Mouse (Mus musculus) 3T3-L1 (cell line): ENCODE data around the gene Abi1.
"Not testable (repeated sequence)": the region's sequence is repeated elsewhere in the genome, so short reads cannot be mapped to it uniquely, and the experiment has no call there.

Source experiments
- DNase-seq: peaks from one replicate; pipeline ENCODE4 v3.0.0-alpha.2; 2015; ENCODE audit warnings: low read depth, low spot score

Gene Abi1

DNA sequence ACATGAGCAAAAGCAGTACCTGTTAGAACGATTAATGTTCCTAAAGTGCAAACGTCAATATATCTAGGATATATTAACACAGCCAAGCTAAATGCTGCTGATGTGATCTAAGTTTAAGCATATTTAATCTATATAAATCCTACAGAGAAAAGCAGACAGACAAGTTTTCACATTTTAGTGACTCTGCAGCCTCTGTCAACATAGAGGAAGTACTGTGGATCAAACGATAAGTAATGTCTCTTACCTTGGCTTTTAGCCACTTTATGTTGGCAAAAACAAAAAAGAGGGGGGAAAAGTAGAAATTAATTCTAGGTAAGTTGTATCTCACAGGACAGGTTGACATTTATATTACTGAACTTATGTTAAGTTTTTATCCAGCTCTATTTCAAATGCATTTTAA is 77.1 kb downstream of the Abi1 start:
- DNase-seq = no peak

DNA sequence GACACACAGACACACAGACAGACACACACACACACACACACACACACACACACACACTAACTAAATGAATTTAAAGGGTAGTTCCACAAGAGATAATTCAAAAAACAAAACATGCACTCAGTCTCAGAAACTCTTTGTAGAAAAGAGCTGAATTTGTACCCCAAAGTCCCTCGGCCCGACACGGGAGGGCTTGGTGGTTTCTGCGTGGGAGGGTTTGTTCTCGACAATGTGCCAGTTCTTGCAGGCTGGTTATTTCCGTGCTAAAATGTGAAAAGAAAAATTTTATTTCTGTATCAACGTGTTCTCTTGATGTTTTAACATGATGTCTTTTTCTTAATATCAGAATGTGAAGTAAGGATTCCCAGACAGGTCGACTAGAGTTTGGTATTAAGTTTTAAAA is 77.8 kb downstream of the Abi1 start:
- no peak for DNase-seq

DNA sequence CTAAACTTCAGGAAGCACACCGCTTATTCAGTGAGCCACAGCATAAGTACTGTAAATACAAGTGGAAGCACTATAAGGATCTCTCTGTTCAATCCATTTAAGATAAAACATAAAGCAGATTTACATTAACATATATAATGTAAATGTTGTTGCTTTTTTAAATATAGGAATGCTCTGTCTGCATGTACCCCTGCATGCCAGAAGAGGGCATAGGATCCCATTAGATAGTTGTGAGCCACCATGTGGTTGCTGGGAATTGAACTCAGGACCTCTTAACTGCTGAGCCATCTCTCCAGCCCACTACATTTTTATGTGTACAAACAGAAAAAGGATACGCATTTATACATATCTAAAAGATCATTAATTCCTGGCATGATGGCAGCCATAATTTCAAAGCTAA is 78.4 kb downstream of the Abi1 start:
- no peak for DNase-seq

DNA sequence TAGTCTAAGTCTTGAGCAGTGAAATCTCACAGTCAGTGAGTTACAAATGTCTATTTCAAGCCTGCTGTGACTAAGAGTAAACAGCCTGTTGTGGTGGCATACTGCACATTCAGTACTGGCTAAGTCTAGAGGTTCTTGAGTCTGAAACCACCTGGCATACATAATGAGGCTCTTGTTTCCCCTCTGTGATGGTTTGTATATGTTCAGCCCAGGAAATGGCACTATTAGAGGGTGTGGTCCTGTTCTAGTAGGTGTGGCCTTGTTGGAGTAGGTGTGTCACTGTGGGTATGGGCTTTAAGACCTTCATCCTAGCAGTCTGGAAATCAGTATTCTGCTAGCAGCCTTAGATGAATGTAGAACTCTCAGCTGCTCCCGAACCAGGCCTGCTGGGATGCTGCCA is 82.6 kb downstream of the Abi1 start:
- no peak for DNase-seq

DNA sequence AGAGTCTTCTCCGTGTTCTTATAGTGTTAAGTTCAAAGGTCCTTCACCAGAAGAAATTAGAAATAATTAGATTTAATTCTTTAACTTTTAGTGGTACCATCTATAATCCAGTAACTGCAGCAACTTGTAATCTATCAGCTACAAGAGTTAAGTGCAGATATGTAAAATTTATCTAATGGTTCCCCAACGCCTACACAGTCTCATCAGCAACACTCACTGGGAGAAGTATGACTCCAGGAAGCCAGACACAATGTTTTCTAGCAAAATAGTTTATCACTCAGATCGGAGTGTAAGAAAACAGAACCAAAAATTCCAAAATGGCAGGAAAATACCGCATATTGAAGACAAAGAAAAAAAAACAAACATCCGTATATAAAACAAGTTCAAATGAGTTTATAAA is 84.1 kb downstream of the Abi1 start:
- no peak for DNase-seq

DNA sequence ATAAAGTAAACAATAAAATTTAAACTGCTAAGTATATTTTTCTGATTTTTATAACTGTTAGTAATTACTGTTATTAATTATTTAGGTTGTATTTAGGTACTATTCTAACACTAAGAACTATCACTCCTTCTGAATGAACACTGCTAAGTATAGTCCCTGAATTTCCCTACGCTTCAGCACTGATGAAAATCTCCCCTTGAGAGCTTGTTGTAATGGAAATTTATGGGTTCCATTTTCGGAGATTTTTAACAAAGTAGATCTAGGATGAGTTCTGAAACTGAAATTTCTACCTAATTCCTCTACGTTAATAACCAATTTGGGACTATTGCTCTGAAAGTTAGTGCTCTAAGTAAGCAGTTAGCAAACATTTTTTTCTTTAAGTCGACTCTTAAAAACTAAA is 85.8 kb downstream of the Abi1 start:
- DNase-seq = no peak

DNA sequence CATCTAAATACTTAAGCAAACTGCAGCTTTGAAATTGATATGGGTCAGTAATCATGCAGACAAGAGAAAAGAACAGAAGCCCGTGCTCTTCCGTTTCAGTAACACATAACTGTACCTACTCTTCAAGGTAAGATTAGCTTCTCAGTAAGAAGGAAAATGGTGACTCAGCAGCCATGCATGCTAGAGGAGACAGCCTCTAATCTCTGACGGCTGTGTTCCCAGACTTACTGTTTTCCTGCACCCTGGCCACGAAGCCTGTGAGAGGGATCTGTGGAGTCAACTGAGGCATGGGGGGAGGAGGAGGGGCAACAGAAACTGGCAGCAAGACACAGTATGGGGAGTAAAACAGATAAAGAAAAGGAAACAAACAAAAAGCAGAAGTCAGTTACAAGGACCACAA is 90.1 kb downstream of the Abi1 start:
- DNase-seq = peak; percentile 18

DNA sequence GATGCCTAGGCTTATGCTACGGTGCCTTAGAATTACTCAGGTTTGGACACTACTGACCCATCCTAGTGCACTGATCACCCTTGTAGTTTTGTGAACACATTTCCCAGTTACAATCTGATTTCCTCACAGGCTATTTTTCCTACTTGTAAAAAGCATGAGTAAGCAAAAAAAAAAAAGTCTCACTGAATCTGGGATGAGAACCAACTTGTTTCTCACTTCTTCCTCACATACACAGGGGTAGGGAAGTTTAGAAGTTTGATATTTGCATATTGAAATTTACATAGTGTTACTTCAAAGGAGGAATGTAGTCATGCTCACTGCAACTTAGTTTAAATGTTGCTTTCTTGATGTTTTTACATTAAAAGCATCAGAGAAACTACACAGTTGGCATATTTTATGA is 106.5 kb downstream of the Abi1 start:
- peak; percentile 22 for DNase-seq

DNA sequence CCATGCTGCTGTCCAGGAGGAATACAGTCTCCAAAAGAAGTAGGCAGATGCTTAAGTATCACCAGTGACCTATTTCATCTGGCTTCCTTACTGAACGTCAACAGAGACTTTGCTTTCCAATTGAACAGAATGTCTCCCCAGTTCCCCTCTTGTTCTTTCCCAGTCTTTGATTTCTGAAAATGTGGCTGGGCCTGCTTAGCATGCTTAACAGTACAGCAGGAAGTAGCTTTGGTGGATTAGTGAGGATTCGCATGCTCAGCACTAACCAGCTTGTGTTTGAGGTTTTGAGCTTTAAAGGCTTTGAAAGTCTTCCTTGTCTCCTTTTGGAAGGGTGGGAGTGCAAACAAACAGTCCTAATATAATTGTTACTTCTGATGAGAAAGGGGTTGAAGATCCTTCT is 111.8 kb downstream of the Abi1 start:
- DNase-seq = no peak

DNA sequence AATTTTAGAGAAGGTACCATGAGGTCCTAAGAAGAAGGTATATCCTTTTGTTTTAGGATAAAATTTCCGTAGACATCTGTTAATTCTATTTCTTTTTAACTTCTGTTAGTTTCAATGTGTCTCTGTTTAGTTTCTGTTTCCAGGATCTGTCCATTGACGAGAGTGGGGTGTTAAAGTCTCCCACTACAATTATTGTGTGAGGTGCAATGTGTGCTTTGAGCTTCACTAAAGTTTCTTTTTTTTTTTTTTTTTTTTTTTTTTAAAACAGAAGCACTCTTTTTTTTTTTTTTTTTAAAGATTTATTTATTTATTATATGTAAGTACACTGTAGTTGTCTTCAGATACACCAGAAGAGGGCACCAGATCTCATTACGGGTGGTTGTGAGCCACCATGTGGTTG is 114.1 kb downstream of the Abi1 start:
- not testable (repeated sequence) for DNase-seq

DNA sequence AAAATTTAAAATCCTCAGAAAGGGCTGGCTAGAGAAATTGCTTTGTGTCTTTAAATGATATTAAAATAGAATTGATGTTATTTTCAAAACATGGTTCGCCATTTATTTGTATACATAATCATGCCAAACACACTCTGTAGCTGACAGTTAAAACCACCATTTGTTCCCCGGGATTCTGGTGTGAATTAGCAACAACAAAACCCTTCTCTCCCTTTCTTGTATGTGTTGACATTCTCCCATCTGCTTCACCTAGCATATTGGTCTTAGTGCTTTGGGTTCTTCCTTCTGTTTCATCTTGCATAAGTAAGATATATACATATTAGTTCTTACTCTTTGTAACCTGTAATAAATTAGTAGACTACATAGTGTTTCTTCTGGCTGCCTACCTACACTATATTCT is 121.4 kb downstream of the Abi1 start:
- DNase-seq = no peak

DNA sequence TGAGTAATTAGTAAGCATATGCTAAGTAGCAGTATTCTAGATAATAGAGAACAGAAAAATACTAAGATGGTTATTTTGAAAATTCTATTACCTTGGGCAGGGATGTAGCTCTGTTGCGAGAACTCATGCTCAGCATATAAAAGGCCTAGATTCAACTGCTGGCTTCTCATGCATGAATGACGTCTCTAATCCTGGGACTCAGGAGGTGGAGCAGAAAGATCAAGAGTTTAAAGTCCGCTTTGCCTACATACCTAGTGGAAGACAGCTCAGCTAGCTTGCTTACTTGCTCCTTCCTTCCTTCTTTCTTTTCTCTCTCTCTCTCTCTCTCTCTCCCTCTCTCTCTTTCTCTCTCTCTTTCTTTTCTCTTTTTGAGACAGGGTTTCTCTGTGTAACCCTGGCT is 125.6 kb downstream of the Abi1 start:
- no peak for DNase-seq

DNA sequence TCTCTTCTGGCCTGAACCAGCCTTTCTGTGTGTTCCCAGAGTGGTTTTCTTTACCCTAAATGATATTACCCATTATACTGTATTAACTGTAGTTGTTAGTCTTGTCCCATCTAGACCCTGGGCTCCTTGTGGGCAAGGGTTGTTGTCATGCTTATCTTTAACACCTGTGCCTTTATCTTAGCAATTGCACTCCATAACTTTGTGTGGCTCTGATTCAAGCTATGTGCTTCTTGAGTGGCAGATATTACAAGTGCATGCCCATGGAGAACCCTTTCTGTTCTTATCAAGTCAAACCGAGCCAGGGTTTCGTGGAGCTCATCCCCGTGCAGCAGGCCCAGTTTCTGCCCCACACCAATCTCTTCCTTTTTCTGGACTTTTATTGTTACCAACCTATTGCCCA is 136.1 kb downstream of the Abi1 start:
- no peak for DNase-seq

DNA sequence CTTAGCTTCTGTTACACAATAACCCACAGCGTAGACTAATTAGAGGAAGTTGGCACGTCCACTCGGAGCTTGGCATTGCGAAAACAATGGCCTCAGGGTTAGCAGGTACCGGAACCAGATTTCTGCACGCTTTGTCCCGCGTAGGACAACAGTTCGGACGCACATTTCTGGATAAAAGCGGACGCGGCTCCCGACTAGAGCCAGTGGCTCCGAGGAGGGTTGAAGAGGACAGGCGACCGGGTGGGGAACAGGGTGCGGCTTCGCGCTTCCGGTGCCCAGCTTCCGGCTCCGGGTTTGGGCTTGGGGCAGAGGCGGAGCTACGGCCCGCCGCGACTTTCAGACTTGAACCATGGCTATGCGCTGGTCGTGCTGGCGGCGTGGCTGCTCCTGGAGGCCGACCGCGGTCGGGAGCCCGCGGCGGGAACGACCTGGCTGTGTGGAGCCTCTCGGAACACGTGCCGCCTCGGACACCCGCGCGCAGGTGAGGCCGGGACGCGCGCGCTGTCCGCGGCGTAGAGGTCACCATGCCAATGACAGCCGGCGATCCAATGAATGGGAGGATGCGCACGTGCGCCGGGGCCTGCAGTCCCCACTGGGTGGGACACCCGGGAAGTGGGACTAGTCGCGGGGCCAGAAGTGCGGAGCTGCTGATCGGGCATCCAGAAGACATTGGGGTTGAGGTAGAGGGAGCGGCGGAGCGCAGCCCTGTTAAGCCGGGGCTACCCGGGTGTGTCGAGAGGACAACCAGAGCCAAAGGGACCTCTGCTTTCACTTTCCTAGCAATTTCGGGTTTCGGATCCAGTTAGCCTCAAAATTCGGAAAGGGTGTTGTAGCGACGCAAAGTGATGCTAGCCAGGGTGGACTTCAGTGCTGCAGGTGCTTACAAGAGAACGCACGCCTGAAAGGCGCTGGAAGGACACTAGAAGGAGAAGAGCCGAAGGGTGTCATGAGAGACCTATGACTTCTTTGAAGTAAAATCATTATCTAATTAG is 144.5 kb downstream of the Abi1 start, which contains the start of gene Pdss1:
TSS of gene Pdss1 (plus strand) at position 241 of the 992 bp plus-strand sequence.
- peak; percentile 94 for DNase-seq

DNA sequence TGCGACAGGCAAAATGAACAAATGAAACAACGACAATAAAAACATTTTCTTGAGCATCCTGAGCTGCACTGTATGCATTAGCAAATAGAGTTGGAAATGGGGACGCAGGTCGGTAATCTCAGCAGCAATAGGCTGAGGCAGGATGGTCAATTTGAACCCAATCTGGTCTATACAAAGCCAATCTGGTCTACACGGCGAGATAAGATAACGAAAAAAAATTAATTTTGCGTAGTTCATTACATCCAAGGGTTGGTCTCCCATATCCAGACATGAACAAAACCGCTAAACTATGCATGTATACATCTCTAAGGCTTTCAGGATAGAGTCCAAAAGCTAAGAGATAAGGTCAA is 145.1 kb downstream of the Abi1 start:
- no peak for DNase-seq
